Mouse (Mus musculus) CD4-positive, CD25-positive, alpha-beta regulatory T cell, adult 2 months (primary cell): ENCODE measurements around the gene Il16.

ENCODE experiments used
- DNase-seq: peaks from one replicate; pipeline ENCODE4 v3.0.0-alpha.2; 2012; ENCODE audit warnings: low read depth, low spot score

The Il16 gene

DNA sequence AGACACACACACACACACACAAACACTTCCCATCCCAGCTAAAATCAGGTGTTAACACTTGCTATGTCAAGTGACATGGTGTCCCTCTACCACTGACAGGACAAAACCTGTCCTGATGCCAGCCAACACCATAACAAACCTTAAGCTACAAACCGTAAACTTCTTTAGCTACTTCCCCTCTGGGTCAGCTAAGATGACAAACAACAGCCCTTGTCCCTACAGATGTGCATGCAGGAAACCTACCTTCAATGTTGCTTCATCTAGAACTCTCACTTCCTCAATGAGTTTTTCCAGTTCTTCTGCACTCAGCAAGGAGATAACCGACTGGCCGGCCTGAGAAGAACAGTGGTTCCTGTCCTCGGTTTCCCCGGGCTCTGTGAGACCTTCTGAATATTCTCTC lies 94.9 kb downstream of the Il16 start:
- DNase-seq = no peak

- DNase-seq = no peak
These were observed 96.7 kb downstream of the Il16 start for GRCm38 (mm10) chr7:83648807-83649206.

GRCm38 (mm10) chr7:83645476-83645875 lies 100.0 kb downstream of the Il16 start:
- no peak for DNase-seq

- no peak for DNase-seq
These were observed 100.8 kb downstream of the Il16 start for GRCm38 (mm10) chr7:83644761-83645160.

- DNase-seq = no peak
These were observed 101.9 kb downstream of the Il16 start for GRCm38 (mm10) chr7:83643581-83643980.

DNA sequence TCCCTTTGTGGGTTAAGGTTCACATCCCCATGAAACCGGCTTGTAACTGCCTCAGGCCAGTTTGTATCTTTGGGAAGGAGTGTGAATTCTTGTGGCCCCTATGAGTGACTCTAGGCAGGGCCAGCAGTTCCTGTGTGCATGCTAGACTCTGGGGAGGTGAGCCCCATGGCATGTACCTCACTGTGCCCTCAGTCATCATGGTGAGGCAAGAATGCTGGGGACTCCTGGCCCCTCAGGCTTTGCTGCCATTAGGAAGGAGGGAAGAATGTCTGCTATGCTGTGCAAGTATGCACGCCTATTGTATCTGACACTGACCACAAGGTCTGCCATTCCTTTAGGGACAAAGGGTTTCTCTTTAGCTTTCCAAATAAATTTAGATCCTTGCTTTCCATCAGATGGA lies 104.4 kb downstream of the Il16 start:
- no peak for DNase-seq

GRCm38 (mm10) chr7:83640581-83640980 lies 104.9 kb downstream of the Il16 start:
- no peak for DNase-seq

GRCm38 (mm10) chr7:83639084-83639483 lies 106.4 kb downstream of the Il16 start:
- no peak for DNase-seq

- DNase-seq = no peak
These were observed 107.5 kb downstream of the Il16 start for GRCm38 (mm10) chr7:83637781-83638583.

DNA sequence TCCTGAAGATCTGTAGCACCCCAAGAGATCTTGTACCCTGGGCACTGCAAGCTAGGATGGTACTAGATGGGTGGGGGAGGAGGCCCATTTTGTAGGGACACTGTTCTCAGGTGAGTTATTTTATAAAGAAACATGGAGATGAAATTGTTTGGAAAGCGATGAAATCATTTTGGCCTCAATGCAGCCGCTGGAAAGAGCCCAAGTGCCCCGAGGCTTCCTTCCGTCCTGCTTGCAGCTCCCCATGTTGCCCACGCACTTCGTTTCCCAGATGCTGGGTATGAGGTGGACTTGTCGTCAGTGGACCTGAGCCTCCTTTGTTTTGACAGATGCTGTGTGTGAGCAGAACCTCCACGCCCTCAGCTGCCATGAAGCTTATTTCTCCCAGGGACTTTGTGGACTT lies 109.1 kb downstream of the Il16 start:
- no peak for DNase-seq

DNA sequence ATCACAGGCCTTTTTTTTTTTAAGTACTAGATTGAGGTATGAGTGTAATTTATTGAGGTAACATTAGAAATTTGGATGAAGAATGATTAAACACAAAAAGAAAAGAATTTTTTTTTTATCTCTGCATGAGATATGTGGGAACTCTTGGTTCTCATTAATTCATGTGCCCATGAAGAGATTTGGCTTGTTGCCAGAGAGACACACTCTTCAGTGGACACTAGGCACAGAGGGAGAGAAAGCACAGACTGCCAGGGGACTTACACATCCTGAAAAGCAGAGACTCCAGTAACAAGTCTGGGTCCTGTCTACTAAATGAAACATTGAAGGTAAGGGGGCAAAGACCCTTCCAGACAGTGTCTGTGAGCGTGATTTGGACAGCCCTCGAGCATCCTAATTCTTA lies 109.8 kb downstream of the Il16 start:
- no peak for DNase-seq

- DNase-seq = no peak
These were observed 111.7 kb downstream of the Il16 start for GRCm38 (mm10) chr7:83633856-83634255.

DNA sequence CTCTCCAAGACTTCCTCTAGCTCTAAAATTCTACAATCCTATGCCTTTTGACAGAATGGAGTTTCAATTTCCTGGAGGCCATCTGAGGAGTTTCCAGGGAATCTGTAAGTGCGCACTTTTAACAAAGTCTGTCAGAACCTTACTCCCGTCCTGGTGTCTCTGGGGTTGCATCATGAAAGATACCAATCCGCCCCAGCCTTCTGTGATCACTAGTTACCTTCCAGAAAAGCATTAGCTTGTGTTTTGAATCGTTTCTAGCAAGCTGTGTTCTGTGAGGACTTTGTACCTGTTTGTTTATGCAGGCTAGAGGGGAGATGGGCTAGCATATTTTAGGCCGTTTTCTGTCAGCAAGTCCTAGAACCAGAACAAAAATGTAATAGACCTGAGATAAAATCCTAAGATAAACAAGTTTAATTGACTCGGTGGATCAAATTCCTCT lies 112.8 kb downstream of the Il16 start:
- no peak for DNase-seq

- peak; percentile 95 for DNase-seq
These were observed 113.5 kb downstream of the Il16 start, which contains the start of gene Stard5 for GRCm38 (mm10) chr7:83631828-83632681. Gene Stard5 (plus strand): TSS chr7:83631959.

- no peak for DNase-seq
These were observed 114.3 kb downstream of the Il16 start for GRCm38 (mm10) chr7:83631073-83631827.

GRCm38 (mm10) chr7:83627369-83627768 lies 118.2 kb downstream of the Il16 start:
- no peak for DNase-seq

- DNase-seq = no peak
These were observed 118.8 kb downstream of the Il16 start for GRCm38 (mm10) chr7:83626557-83627257.

DNA sequence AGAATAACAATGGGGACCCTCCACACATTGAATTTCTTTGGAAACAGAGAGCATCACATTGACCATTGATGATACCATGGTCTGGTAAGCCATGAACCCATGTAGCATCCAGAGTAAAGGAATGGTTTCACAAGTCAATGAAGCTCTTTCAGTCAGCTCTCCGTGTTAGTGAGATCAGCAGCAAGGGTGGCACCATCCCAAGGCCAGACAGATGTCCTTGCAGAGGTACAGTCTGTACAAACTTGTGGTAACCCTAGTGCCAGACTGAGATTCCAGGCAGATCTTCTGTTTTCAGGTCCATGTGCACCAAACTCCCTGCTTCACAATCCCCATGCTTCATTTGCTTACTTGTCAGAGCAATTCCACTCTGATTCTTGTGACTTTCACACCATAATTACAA lies 121.5 kb downstream of the Il16 start:
- no peak for DNase-seq

DNA sequence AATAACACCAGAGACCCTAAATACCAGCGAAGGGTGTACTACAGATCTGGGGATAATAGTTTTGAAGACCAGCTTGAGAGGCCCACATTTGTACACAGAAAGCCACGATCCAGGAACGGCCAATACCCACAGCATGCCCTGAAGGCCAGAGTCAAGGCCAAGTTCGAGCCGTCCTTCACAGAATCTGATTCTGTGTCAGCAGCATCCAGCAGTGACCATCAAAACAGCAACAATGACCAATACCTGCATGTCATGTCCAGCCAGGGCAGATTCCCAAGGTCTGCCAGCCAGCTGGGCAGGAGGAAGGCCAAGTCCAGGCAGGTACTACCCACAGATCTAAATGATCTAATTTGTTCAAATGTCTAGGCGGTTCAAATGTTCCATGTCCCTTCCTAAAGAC lies 122.9 kb downstream of the Il16 start:
- DNase-seq = no peak

- no peak for DNase-seq
These were observed 126.8 kb downstream of the Il16 start for GRCm38 (mm10) chr7:83618709-83619108.

GRCm38 (mm10) chr7:83616268-83616667 lies 129.3 kb downstream of the Il16 start:
- no peak for DNase-seq
